ENCODE assay signal across 8 mouse cellular contexts in genomic region chr2:117121984-117122605, GRCm38 (mm10). TPM values are rescaled to one million over a fixed set of nuclear protein-coding genes. Genes with fewer than 3 reads are reported as not detected.
DNase-seq lines count a peak whose midpoint lies in the region; ATAC-seq and TF ChIP-seq lines count a peak whose summit lies in the region.

No protein-coding gene starts in this region.

- WGBS in heart, embryonic 10.5 days, result 1% methylated on average over 19 of the region's 19 CpGs
- whole genome bisulfite sequencing in embryonic facial prominence, embryonic 14.5 days, result under 1% methylated on average over 19 of the region's 19 CpGs
- WGBS in limb, embryonic 15.5 days, result under 1% methylated on average over 19 of the region's 19 CpGs

- dilution Hi-C loops in CH12.LX (cut with MboI; ENCODE audit: extremely low pct_ligation_motif_present, extremely low pct_unique_long_range_greater_than_20kb, low sequenced_read_pairs), result no loop called here

- no peaks in the 10 kb centered on the region for H3K36me3 ChIP-seq in heart, embryonic 10.5 days
- no peaks in the 10 kb centered on the region for H3K36me3 ChIP-seq in CH12.LX (replicated peaks in 1 of 2; ENCODE audit: control insufficient read depth in 1 of 2, insufficient read depth in 1 of 2, low read length in 1 of 2)
- H3K36me3 ChIP-seq in embryonic facial prominence, embryonic 14.5 days (ENCODE audit: control insufficient read depth, insufficient read depth, low read length), result no peaks in the 10 kb centered on the region
- no peaks in the 10 kb centered on the region for H3K36me3 ChIP-seq in limb, embryonic 15.5 days

- H3K79me2 ChIP-seq in CH12.LX (replicated peaks; ENCODE audit: control insufficient read depth, extremely low read depth, insufficient read depth, poor library complexity, severe bottlenecking), result peaks cover 26% of the 10 kb centered on the region

- no peak for DNase-seq in heart, embryonic 10.5 days (ENCODE audit: low spot score)
- DNase-seq in heart, postnatal 4 days, result no peak
- peak; percentile 36 for DNase-seq in CH12.LX (ENCODE audit: extremely low read depth)
- DNase-seq in embryonic facial prominence, embryonic 14.5 days (ENCODE audit: low spot score), result peak; percentile 39
- no peak for DNase-seq in right cerebral cortex, adult 2 months (ENCODE audit: low spot score in 2 of 2)
- no peak for DNase-seq in gastrocnemius, postnatal 36 days
- no peak for DNase-seq in thymus, postnatal 25 days

- H3K9ac ChIP-seq in CH12.LX (ENCODE audit: insufficient read depth, low read depth), result peak overlapping the region; percentile 71
- peak overlapping the region; percentile 99 for H3K9ac ChIP-seq in embryonic facial prominence, embryonic 14.5 days (ENCODE audit: low read depth, low read length)
- H3K9ac ChIP-seq in limb, embryonic 15.5 days, result peak overlapping the region; percentile 99

- no peak for TF ChIP-seq RAD21 in CH12.LX (IDR thresholded peaks at IDR 0.05; ENCODE audit: low read depth, low read length)

- peak overlapping the region; percentile 96 for H3K4me3 ChIP-seq in heart, embryonic 10.5 days
- peak overlapping the region; percentile 80 to 96 (median 81) for H3K4me3 ChIP-seq in CH12.LX (replicated peaks in 1 of 3; ENCODE audit: low read depth in 2 of 3, low read length in 2 of 3, poor library complexity in 1 of 3)
- H3K4me3 ChIP-seq in embryonic facial prominence, embryonic 14.5 days (ENCODE audit: low read depth, low read length), result peak overlapping the region; percentile 94
- H3K4me3 ChIP-seq in limb, embryonic 15.5 days, result peak overlapping the region; percentile 98

- peak overlapping the region; percentile 82 for H3K4me2 ChIP-seq in CH12.LX (ENCODE audit: insufficient read depth, low read depth, poor library complexity, severe bottlenecking)
- H3K4me2 ChIP-seq in embryonic facial prominence, embryonic 14.5 days (ENCODE audit: low read depth, low read length), result peak overlapping the region; percentile 76
- peak overlapping the region; percentile 67 for H3K4me2 ChIP-seq in limb, embryonic 15.5 days

- TF ChIP-seq CTCF in CH12.LX (conservative IDR thresholded peaks at IDR 0.05 in 1 of 2, IDR thresholded peaks at IDR 0.05 in 1 of 2; ENCODE audit: low read depth in 2 of 2, low read length in 2 of 2), result no peak

- in situ Hi-C loops in CH12.LX (cut with MboI; ENCODE audit: low pct_ligation_motif_present, low pct_unique_long_range_greater_than_20kb, low sequenced_read_pairs), result loop anchor here (10.0 kb wide), 2 partner anchors 53 to 147 kb away; no protein-coding TSS in a partner anchor

- H3K4me1 ChIP-seq in heart, embryonic 10.5 days, result peaks cover 10% of the 10 kb centered on the region
- H3K4me1 ChIP-seq in CH12.LX (ENCODE audit: control insufficient read depth in 1 of 2, insufficient read depth in 2 of 2), result peaks cover 0 to 5% of the 10 kb centered on the region in 2 experiments; a peak in 1 of 4 replicates
- H3K4me1 ChIP-seq in embryonic facial prominence, embryonic 14.5 days (ENCODE audit: control insufficient read depth, insufficient read depth, low read length), result peaks cover 19% of the 10 kb centered on the region
- peaks cover 17% of the 10 kb centered on the region for H3K4me1 ChIP-seq in limb, embryonic 15.5 days

- ATAC-seq in embryonic facial prominence, embryonic 14.5 days (ENCODE audit: low read depth), result no peak
- ATAC-seq in limb, embryonic 15.5 days (ENCODE audit: insufficient number of reproducible peaks, low FRiP score, low TSS enrichment, low read depth), result no peak

- no peak for TF ChIP-seq POLR2A in CH12.LX (IDR thresholded peaks at IDR 0.05; ENCODE audit: low read depth, low read length)

- intact Hi-C loops in gastrocnemius, postnatal 36 days (cut with DNase I), result loop anchor here (2.0 to 5.0 kb wide), 2 partner anchors 59 to 220 kb away; no protein-coding TSS in a partner anchor

- no peaks in the 10 kb centered on the region for H3K9me3 ChIP-seq in heart, embryonic 10.5 days
- no peaks in the 10 kb centered on the region for H3K9me3 ChIP-seq in CH12.LX (replicated peaks; ENCODE audit: low read length)
- no peaks in the 10 kb centered on the region for H3K9me3 ChIP-seq in embryonic facial prominence, embryonic 14.5 days (ENCODE audit: control insufficient read depth, low read length)
- H3K9me3 ChIP-seq in limb, embryonic 15.5 days, result no peaks in the 10 kb centered on the region

- H3K27me3 ChIP-seq in heart, embryonic 10.5 days (ENCODE audit: insufficient read depth, poor library complexity, severe bottlenecking), result no peaks in the 10 kb centered on the region
- H3K27me3 ChIP-seq in CH12.LX (replicated peaks), result no peaks in the 10 kb centered on the region
- no peaks in the 10 kb centered on the region for H3K27me3 ChIP-seq in embryonic facial prominence, embryonic 14.5 days (replicated peaks; ENCODE audit: control insufficient read depth, insufficient read depth, low read length)
- no peaks in the 10 kb centered on the region for H3K27me3 ChIP-seq in limb, embryonic 15.5 days

- TF ChIP-seq EP300 in CH12.LX (IDR thresholded peaks at IDR 0.05; ENCODE audit: low read length), result no peak

- peak overlapping the region; percentile 99 for H3K27ac ChIP-seq in heart, embryonic 10.5 days
- no peak overlapping the region for H3K27ac ChIP-seq in CH12.LX (ENCODE audit: insufficient read depth, low read depth)
- peak overlapping the region; percentile 100 for H3K27ac ChIP-seq in embryonic facial prominence, embryonic 14.5 days (replicated peaks; ENCODE audit: low read depth, low read length)
- peak overlapping the region; percentile 100 for H3K27ac ChIP-seq in limb, embryonic 15.5 days

TF ChIP-seq in CH12.LX, 34 proteins besides CTCF, POLR2A, EP300 and RAD21:
- TF ChIP-seq ZMIZ1 (IDR thresholded peaks at IDR 0.05; ENCODE audit: low read depth, low read length) (no peak), NRF1 (IDR thresholded peaks at IDR 0.05; ENCODE audit: low read depth, low read length) (no peak), MAZ (IDR thresholded peaks at IDR 0.05; ENCODE audit: low read depth, low read length) (no peak), ZKSCAN1 (IDR thresholded peaks at IDR 0.05; ENCODE audit: borderline replicate concordance, low read depth, low read length) (no peak), KAT2A (IDR thresholded peaks at IDR 0.05; ENCODE audit: insufficient replicate concordance, low read length) (no peak), NELFE (IDR thresholded peaks at IDR 0.05; ENCODE audit: low read depth, low read length) (no peak), JUN (IDR thresholded peaks at IDR 0.05; ENCODE audit: insufficient read depth, low read depth, low read length) (no peak), JUND (conservative IDR thresholded peaks at IDR 0.05; ENCODE audit: low read depth, low read length) (no peak), USF2 (conservative IDR thresholded peaks at IDR 0.05; ENCODE audit: low read depth, low read length) (no peak), ETS1 (conservative IDR thresholded peaks at IDR 0.05; ENCODE audit: low read depth, low read length) (no peak), E2F4 (IDR thresholded peaks at IDR 0.05; ENCODE audit: insufficient replicate concordance, low read depth, low read length) (no peak), MYC (IDR thresholded peaks at IDR 0.05; ENCODE audit: low read depth, low read length) (no peak), UBTF (IDR thresholded peaks at IDR 0.05; ENCODE audit: low read depth, low read length) (no peak), GABPA (IDR thresholded peaks at IDR 0.05; ENCODE audit: insufficient replicate concordance, low read depth, low read length) (no peak), PAX5 (IDR thresholded peaks at IDR 0.05; ENCODE audit: low read length) (no peak), ELF1 (IDR thresholded peaks at IDR 0.05; ENCODE audit: low read depth, low read length) (no peak)
TF ChIP-seq in CH12.LX: peak in this region for 0.

RNA-seq across cellular contexts. Expression of gene Spred1, which starts 0.9 kb away (rescaled TPM):
- polyA plus RNA-seq in heart, embryonic 10.5 days (2016; fragmentation: Nextera tagmentation; extraction: Ambion mirVana), result 6.7 and 7.0 TPM in 2 replicates
- total RNA-seq in heart, postnatal 4 days (2021), result 10 to 100 TPM; 31.0 to 32.2 TPM
- total RNA-seq in CH12.LX (2012; rRNA removed) (6.9 and 7.0 TPM in 2 replicates), CH12.LX (2014; rRNA removed) (16.5 and 18.1 TPM in 2 replicates)
- polyA plus RNA-seq in CH12.LX (2012; ENCODE audit: insufficient read length, low read depth), result 8.8 and 9.7 TPM in 2 replicates
- 26.6 and 27.5 TPM in 2 replicates for polyA plus RNA-seq in embryonic facial prominence, embryonic 14.5 days (2014; fragmentation: Nextera tagmentation; extraction: Ambion mirVana)
- 12.4 and 16.5 TPM in 2 replicates for polyA plus RNA-seq in limb, embryonic 15.5 days (2015; fragmentation: Nextera tagmentation; extraction: Ambion mirVana)
- total RNA-seq in gastrocnemius, postnatal 36 days (2021), result 1 to 10 TPM; 6.5 to 6.8 TPM

Comparison
In these comparisons a context has a peak if more than half of its experiments do, and no peak if none do; other contexts are left out.
1. DNase-seq: peak in CH12.LX (single experiment) and embryonic facial prominence, embryonic 14.5 days (single experiment); none in heart, embryonic 10.5 days (single experiment), heart, postnatal 4 days (single experiment), right cerebral cortex, adult 2 months (0 of 2), gastrocnemius, postnatal 36 days (0 of 2) and thymus, postnatal 25 days (single experiment).
2. Peak in every context shown above with its lines, with median percentiles within 50 percentile points of each other: H3K4me3 ChIP-seq, H3K4me2 ChIP-seq and H3K9ac ChIP-seq.